Mouse (Mus musculus): ENCODE results near the gene Igf2. TPM values are rescaled to one million over a fixed set of nuclear protein-coding genes. Genes with fewer than 3 reads are reported as not detected.

The Igf2 gene
- polyA plus RNA-seq, 1 experiment from 2014 or later, result 247 TPM

GRCm38 (mm10) chr7:142657341-142657791 lies 9.2 kb downstream of the Igf2 start:
- peaks cover 4% of the 10 kb centered on the region; the same call in 1 of the 2 replicates for H3K36me3 ChIP-seq
- H3K27ac ChIP-seq, result peak overlapping the region; percentile 85
- DNase-seq (ENCODE audit: low spot score), result peak; percentile 58
- WGBS, result 4% methylated on average over 9 of the region's 9 CpGs
- H3K9me3 ChIP-seq, result no peaks in the 10 kb centered on the region
- H3K4me1 ChIP-seq (replicated peaks), result peaks cover 69% of the 10 kb centered on the region
- H3K4me3 ChIP-seq, result peak overlapping the region; percentile 52
- H3K27me3 ChIP-seq (ENCODE audit: insufficient read depth, poor library complexity, severe bottlenecking), result peaks cover 100% of the 10 kb centered on the region

- Histone ChIP-seq H3K4me1 (replicated peaks) (peaks cover 68% of the 10 kb centered on the region), H3K36me3 (peaks cover 4% of the 10 kb centered on the region; the same call in 1 of the 2 replicates), H3K4me3 (peak overlapping the region; percentile 52), H3K27ac (no peak overlapping the region), H3K9me3 (no peaks in the 10 kb centered on the region), H3K27me3 (ENCODE audit: insufficient read depth, poor library complexity, severe bottlenecking) (peaks cover 98% of the 10 kb centered on the region)
- 25% methylated on average over 4 of the region's 4 CpGs for WGBS
- DNase-seq (ENCODE audit: low spot score), result no peak
Measured at GRCm38 (mm10) chr7:142656055-142656454, 10.6 kb downstream of the Igf2 start.

DNA sequence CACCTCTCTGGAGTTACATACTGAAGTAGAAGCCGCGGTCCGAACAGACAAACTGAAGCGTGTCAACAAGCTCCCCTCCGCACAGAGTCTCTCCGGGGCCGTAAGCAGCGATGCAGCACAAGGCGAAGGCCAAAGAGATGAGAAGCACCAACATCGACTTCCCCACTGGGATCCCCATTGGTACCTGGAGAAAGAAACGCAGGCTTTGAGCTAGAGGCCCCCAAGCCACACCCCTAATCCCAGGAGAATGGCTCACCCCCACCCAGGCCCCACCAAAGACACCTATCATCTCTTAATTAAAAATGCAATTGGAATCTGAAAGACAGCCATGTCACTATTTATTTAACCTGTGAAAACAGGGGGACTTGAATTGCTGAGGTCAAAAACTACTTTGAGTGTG lies 11.0 kb downstream of the Igf2 start:
- peaks cover 4% of the 10 kb centered on the region; the same call in 1 of the 2 replicates for H3K36me3 ChIP-seq
- H3K4me3 ChIP-seq, result peak overlapping the region; percentile 52; the same call in 1 of the 2 replicates
- WGBS, result 7% methylated on average over 11 of the region's 11 CpGs
- no peaks in the 10 kb centered on the region for H3K9me3 ChIP-seq
- H3K4me1 ChIP-seq (replicated peaks), result peaks cover 64% of the 10 kb centered on the region
- H3K27ac ChIP-seq, result no peak overlapping the region
- DNase-seq (ENCODE audit: low spot score), result peak; percentile 3
- peaks cover 98% of the 10 kb centered on the region for H3K27me3 ChIP-seq (ENCODE audit: insufficient read depth, poor library complexity, severe bottlenecking)

- no peak for DNase-seq (ENCODE audit: low spot score)
- Histone ChIP-seq H3K27ac (no peak overlapping the region), H3K36me3 (peaks cover 4% of the 10 kb centered on the region; the same call in 1 of the 2 replicates), H3K27me3 (ENCODE audit: insufficient read depth, poor library complexity, severe bottlenecking) (peaks cover 79% of the 10 kb centered on the region), H3K4me3 (no peak overlapping the region), H3K4me1 (replicated peaks) (peaks cover 45% of the 10 kb centered on the region), H3K9me3 (no peaks in the 10 kb centered on the region)
- WGBS, result 5% methylated on average over 18 of the region's 18 CpGs
Measured at GRCm38 (mm10) chr7:142653726-142654125, 12.9 kb downstream of the Igf2 start.

GRCm38 (mm10) chr7:142646676-142647075 lies 19.9 kb downstream of the Igf2 start:
- Histone ChIP-seq H3K4me3 (no peak overlapping the region), H3K4me1 (replicated peaks) (peaks cover 15% of the 10 kb centered on the region), H3K9me3 (0 out of 2 replicates have a peak, but pooled peaks cover 5% of the 10 kb centered on the region), H3K27ac (no peak overlapping the region), H3K36me3 (no peaks in the 10 kb centered on the region), H3K27me3 (ENCODE audit: insufficient read depth, poor library complexity, severe bottlenecking) (peaks cover 12% of the 10 kb centered on the region)
- no peak for DNase-seq (ENCODE audit: low spot score)
- WGBS, result 39% methylated on average over 6 of the region's 6 CpGs

DNA sequence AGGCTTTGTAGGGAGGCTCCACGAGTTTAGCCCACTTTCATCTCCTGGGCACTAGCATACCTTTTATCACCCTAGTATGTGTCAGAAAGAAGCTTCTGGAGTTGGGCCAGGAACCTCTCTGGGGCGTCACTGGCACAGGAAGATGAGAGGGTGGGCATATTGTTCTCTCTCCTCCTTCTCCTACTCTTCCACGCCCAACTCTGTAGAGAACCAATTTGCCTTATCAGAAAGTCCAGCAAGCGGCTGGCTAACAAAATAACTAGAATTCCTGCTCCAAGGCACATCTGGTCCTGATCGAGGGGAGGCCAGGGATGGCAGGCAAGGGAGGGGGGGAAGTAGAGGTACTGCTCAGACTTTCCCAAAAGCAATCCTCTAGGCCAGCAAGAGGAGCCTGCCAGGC lies 21.6 kb downstream of the Igf2 start:
- no peaks in the 10 kb centered on the region for H3K36me3 ChIP-seq
- WGBS, result 47% methylated on average over 5 of the region's 5 CpGs
- no peak overlapping the region for H3K27ac ChIP-seq
- DNase-seq (ENCODE audit: low spot score), result peak; percentile 38
- no peak overlapping the region for H3K4me3 ChIP-seq
- peaks cover 15% of the 10 kb centered on the region for H3K4me1 ChIP-seq (replicated peaks)
- 0 out of 2 replicates have a peak, but pooled peaks cover 5% of the 10 kb centered on the region for H3K9me3 ChIP-seq
- H3K27me3 ChIP-seq (ENCODE audit: insufficient read depth, poor library complexity, severe bottlenecking), result peaks cover 2% of the 10 kb centered on the region

- Histone ChIP-seq H3K9me3 (no peaks in the 10 kb centered on the region), H3K27me3 (ENCODE audit: insufficient read depth, poor library complexity, severe bottlenecking) (peaks cover 6% of the 10 kb centered on the region; the same call in 1 of the 2 replicates), H3K36me3 (no peaks in the 10 kb centered on the region), H3K4me3 (no peak overlapping the region), H3K4me1 (replicated peaks) (peaks cover 23% of the 10 kb centered on the region), H3K27ac (0 out of 2 replicates have a peak overlapping the region, but pooled peaks have one; percentile 12)
- DNase-seq (ENCODE audit: low spot score), result no peak
Measured at GRCm38 (mm10) chr7:142636178-142636577, 30.4 kb downstream of the Igf2 start.

DNA sequence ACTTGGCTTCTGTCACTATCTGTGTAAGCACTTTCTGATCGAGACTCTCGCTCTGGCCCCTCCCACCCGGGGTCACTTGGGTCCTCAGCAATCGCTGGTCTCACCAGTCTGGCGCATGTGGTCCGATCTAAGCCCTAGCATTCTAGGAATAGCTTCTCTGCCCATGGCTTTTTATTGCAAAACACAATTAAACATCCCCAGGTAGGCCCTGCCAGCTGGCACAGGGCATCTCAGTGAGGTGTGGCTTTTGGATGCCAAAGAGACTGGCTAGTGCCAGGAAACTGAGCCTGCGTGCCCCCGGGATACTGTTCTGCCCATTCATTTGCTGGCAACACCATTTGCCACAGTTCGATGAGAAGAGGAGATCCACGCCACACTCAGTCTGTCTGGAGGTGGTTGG lies 35.9 kb downstream of the Igf2 start:
- no peak for DNase-seq (ENCODE audit: low spot score)

DNA sequence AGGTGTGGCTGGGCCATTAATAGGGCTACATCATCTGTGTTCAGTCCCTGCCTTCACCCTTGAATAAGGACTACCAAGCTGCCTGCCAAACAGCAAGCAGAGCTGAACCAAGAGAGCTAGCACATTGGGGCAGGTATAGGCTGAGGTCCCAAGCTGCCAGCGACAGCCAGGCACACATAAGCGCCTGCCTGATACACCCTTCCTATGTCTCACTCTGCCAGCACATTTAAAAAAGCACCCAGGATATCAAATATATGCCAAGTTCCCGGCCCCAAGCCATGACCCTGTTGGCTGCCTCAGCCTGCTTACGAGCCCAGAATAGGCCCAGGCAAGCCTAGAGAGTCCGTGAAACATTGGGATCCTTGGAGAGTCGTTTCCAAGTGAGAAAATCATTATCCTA lies 36.8 kb downstream of the Igf2 start:
- H3K27ac ChIP-seq, result no peak overlapping the region
- no peak for DNase-seq (ENCODE audit: low spot score)
- no peak overlapping the region for H3K4me3 ChIP-seq
- H3K36me3 ChIP-seq, result no peaks in the 10 kb centered on the region
- 85% methylated on average over 6 of the region's 6 CpGs for WGBS
- peaks cover under 1% of the 10 kb centered on the region; the same call in 1 of the 2 replicates for H3K27me3 ChIP-seq (ENCODE audit: insufficient read depth, poor library complexity, severe bottlenecking)
- no peaks in the 10 kb centered on the region for H3K4me1 ChIP-seq (replicated peaks)
- no peaks in the 10 kb centered on the region for H3K9me3 ChIP-seq

More for the DNA sequence above, 35.9 kb downstream of the Igf2 start:
- Histone ChIP-seq H3K36me3 (no peaks in the 10 kb centered on the region), H3K4me1 (replicated peaks) (peaks cover 4% of the 10 kb centered on the region; the same call in 1 of the 2 replicates), H3K9me3 (no peaks in the 10 kb centered on the region), H3K27me3 (ENCODE audit: insufficient read depth, poor library complexity, severe bottlenecking) (peaks cover 6% of the 10 kb centered on the region; the same call in 1 of the 2 replicates), H3K27ac (no peak overlapping the region), H3K4me3 (no peak overlapping the region)
- 85% methylated on average over 10 of the region's 10 CpGs for WGBS

GRCm38 (mm10) chr7:142622180-142622579 lies 44.4 kb downstream of the Igf2 start:
- no peaks in the 10 kb centered on the region for H3K9me3 ChIP-seq
- no peaks in the 10 kb centered on the region for H3K4me1 ChIP-seq (replicated peaks)
- no peaks in the 10 kb centered on the region for H3K27me3 ChIP-seq (ENCODE audit: insufficient read depth, poor library complexity, severe bottlenecking)
- no peak overlapping the region for H3K27ac ChIP-seq
- 0 out of 2 replicates have a peak, but pooled peaks cover 4% of the 10 kb centered on the region for H3K36me3 ChIP-seq
- WGBS, result 85% methylated on average over 4 of the region's 4 CpGs
- no peak for DNase-seq (ENCODE audit: low spot score)
- no peak overlapping the region for H3K4me3 ChIP-seq

- Histone ChIP-seq H3K4me3 (no peak overlapping the region), H3K27me3 (ENCODE audit: insufficient read depth, poor library complexity, severe bottlenecking) (no peaks in the 10 kb centered on the region), H3K9me3 (no peaks in the 10 kb centered on the region), H3K4me1 (replicated peaks) (peaks cover 32% of the 10 kb centered on the region), H3K36me3 (0 out of 2 replicates have a peak, but pooled peaks cover 2% of the 10 kb centered on the region), H3K27ac (0 out of 2 replicates have a peak overlapping the region, but pooled peaks have one; percentile 3)
- WGBS, result 62% methylated on average over 2 of the region's 2 CpGs
- no peak for DNase-seq (ENCODE audit: low spot score)
Measured at GRCm38 (mm10) chr7:142613077-142613476, 53.5 kb downstream of the Igf2 start.

GRCm38 (mm10) chr7:142610627-142611406 lies 55.8 kb downstream of the Igf2 start:
- Histone ChIP-seq H3K4me1 (replicated peaks) (peaks cover 32% of the 10 kb centered on the region), H3K27me3 (ENCODE audit: insufficient read depth, poor library complexity, severe bottlenecking) (no peaks in the 10 kb centered on the region), H3K9me3 (no peaks in the 10 kb centered on the region), H3K36me3 (no peaks in the 10 kb centered on the region), H3K27ac (peak overlapping the region; percentile 89), H3K4me3 (peak overlapping the region; percentile 40)
- DNase-seq (ENCODE audit: low spot score), result peak; percentile 85
- WGBS, result under 1% methylated on average over 12 of the region's 12 CpGs

- 81% methylated on average over 2 of the region's 2 CpGs for WGBS
- H3K9me3 ChIP-seq, result no peaks in the 10 kb centered on the region
- H3K4me3 ChIP-seq, result no peak overlapping the region
- H3K36me3 ChIP-seq, result no peaks in the 10 kb centered on the region
- no peak overlapping the region for H3K27ac ChIP-seq
- no peak for DNase-seq (ENCODE audit: low spot score)
- no peaks in the 10 kb centered on the region for H3K27me3 ChIP-seq (ENCODE audit: insufficient read depth, poor library complexity, severe bottlenecking)
- H3K4me1 ChIP-seq (replicated peaks), result peaks cover 16% of the 10 kb centered on the region; the same call in 1 of the 2 replicates
Measured at GRCm38 (mm10) chr7:142600921-142601320, 65.7 kb downstream of the Igf2 start.

All from hindbrain, embryonic 10.5 days (tissue).